Mouse (Mus musculus): Measurements from ENCODE around the gene Gm1043.

Gene Gm1043

DNA sequence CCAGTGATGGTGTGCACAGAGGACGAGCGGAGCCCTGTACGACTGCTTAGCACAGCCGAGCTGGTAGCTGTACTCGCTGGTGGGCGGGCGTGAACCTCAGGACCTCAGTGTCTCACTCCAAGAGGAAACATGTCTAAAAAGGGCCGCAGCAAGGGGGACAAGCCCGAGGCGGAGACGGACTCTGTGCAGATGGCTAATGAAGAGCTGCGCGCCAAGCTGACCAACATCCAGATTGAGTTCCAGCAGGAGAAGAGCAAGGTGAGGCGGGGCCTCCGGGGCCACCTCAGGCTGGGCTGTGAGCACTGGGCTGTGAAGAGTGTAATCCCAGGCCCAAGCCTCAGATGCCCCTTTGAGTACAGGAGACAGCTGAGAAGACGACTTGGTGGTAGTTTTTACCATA, at the start of gene Gm1043:
Gm1043 (plus strand) TSS at position 130 of the 400 bp plus-strand sequence.
- peak in 1 of 2 experiments; percentile 31 for DNase-seq (ENCODE audit: low spot score in 2 of 2)

DNA sequence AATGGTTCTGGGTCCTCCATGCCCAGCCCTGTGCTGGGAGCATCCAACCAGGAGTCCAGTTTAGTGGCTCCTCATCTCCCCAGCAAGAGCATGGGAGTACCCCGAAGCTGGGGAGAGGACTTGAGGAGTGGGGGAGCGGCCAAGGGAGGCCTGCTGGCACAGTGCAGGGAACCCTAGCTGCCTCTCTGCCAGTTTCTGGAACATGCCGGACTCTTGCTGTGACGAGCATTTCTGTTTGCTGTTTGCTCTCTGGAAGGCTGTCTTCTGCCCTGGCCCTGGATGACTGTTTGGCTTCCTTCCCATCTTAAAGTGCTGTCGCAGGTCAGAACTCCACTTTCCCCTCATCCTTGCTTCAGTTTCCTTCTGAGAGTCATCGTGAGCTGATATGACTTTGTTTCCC, 49.3 kb upstream of the Gm1043 start:
- DNase-seq (ENCODE audit: low spot score in 2 of 2) = peak; percentile 55 to 63

DNA sequence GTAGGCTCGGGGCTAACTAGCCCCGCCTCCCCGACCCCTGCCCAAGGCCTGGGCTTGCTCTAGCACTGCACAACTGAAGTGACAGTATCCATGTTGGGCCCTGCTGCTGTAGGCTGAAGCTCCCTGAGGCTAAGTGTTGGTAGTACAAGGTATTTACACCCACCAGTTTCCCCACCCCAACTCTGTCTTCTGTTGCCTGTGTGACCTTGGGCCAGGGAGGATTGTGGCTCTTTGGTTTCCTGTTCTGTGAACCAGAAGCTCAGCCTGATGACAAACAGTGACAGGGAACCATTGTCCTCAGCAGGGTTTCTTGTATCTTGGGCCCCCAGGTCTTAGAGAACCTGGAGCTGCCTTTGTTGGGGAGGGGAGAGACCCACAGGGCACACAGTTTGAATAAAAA, 48.3 kb upstream of the Gm1043 start:
- DNase-seq (ENCODE audit: low spot score in 2 of 2) = no peak

GRCm38 (mm10) chr5:37039908-37040307, 45.3 kb upstream of the Gm1043 start:
- no peak for DNase-seq (ENCODE audit: low spot score in 2 of 2)

DNA sequence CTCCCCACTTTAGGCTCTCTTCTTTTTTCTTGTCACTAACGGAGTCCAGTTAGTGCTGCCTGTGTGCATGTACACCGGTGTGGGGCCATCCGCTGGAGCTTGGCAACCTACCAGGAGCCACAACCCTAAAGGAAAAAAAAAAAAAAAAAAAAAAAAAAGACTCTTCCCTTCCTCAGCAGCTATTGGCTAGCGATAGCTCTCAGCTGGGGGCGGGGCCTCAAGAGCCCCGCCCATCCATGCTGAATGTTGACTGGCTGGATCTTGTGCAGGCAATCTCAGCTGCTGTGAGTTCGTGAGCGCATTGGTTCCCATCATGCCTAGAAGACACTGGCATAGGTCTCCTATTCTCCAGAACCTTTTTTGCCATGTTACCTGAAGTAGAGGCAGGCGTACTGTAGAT, 44.5 kb upstream of the Gm1043 start:
- DNase-seq (ENCODE audit: low spot score in 2 of 2) = no peak

- no peak for DNase-seq (ENCODE audit: low spot score in 2 of 2)
Observed at GRCm38 (mm10) chr5:37041651-37042050, 43.5 kb upstream of the Gm1043 start.

- DNase-seq (ENCODE audit: low spot score in 2 of 2) = no peak
Observed at GRCm38 (mm10) chr5:37042934-37043333, 42.2 kb upstream of the Gm1043 start.

DNA sequence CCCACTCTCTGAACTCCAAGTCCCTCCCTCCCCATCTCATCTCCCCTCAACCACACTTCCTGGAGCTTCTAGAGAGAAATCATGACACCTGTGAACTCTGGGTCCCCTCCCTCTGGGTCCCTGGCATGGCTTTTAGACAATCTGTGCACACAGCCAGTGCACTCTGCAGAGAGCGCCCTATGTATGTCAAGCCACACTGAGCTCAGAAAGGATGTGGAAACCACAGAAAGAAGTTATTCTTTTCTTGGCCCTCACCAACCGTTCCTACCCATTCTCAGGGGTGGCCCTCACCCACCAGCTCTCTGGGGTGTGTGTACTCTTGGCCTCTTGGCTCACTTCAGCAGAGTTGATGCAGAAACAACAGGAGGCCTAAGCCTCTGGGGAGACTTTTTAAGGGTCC, 40.4 kb upstream of the Gm1043 start:
- no peak for DNase-seq (ENCODE audit: low spot score in 2 of 2)

DNA sequence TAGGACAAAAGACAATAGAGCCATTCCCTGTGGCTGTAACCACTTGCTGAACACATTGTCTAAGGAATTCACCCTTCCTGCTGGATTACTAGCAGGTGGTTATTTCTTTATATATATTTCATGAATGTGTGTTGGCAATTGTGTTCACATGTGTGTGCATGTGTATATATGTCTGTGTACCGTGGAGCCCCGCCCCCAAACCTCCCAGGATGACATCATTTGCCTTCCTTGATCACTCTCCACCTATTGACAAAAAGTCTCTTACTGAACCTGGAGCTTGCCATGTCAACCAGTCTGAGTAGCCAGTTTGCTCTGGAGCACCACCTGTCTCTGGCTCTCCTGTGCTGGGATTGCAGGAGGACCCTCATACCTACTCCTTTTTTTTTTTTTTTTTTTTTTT, 39.6 kb upstream of the Gm1043 start:
- no peak for DNase-seq (ENCODE audit: low spot score in 2 of 2)

GRCm38 (mm10) chr5:37046791-37047190, 38.4 kb upstream of the Gm1043 start:
- DNase-seq (ENCODE audit: low spot score in 2 of 2) = peak in 1 of 2 experiments; percentile 42

- no peak for DNase-seq (ENCODE audit: low spot score in 2 of 2)
Observed at GRCm38 (mm10) chr5:37047206-37047915, 37.8 kb upstream of the Gm1043 start.

DNA sequence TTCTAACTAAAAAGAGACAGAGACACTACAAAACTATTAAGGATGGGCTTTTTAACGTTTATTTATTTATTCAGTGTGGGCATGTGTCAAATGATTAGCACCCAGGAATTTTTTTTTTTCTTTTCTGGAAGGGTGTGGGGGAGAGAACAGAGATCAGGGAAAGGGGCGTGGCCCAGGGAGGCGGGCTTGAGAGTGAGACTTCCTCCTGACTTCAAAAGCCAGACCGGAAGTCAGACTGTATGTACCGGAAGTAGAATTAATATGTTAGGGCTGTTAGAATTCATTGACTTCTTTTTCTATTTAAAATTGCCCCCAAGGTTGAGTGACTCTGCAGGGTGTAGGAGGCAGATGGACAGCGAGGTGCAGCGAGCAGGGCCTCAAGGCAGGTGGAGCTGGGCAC, 37.2 kb upstream of the Gm1043 start:
- no peak for DNase-seq (ENCODE audit: low spot score in 2 of 2)

- no peak for DNase-seq (ENCODE audit: low spot score in 2 of 2)
Observed at GRCm38 (mm10) chr5:37049111-37049510, 36.1 kb upstream of the Gm1043 start.

DNA sequence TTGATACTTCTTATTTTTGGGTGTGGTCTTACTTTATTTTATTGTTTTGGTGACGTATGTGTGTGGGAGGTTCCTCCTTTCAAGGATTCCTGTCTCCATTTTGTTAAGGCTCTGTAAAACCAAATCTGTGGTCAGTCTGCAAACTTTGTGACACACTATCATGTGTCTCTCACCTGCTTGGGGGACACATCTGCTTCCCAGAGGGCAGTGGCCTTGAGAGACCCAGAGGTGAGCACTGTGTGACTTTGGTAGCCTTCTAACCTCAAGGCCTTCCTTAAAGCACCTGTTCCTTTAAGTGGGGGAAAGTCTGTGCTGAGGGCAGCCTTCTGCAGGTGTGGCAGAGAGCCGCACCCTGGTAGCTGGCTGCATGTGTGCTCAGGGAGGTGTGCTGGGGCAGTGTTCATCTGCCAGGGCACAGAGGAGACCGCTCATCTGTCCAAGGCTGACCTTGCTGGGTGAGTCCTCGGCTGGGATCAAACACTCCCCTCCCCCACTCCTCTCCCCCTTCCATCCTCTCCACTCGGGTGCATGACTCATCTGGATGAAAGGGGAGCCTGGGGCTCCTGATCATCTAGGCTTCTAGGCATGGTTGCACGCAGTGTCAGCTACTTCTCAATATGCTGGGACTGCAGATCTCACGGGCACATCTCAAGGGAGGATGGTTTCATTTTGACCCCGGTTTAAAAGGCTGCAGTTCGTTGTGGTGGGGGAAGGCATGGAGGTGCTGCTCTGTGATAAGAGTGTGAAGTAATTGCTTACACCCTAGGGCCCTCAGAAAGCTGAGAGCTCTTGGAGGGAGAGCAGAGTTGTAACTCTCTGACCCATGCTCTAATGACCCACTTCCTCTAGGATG, 34.4 kb upstream of the Gm1043 start:
- DNase-seq (ENCODE audit: low spot score in 2 of 2) = no peak

GRCm38 (mm10) chr5:37051374-37052100, 33.6 kb upstream of the Gm1043 start:
- no peak for DNase-seq (ENCODE audit: low spot score in 2 of 2)

GRCm38 (mm10) chr5:37052846-37053245, 32.3 kb upstream of the Gm1043 start:
- DNase-seq (ENCODE audit: low spot score in 2 of 2) = peak in 1 of 2 experiments; percentile 59

DNA sequence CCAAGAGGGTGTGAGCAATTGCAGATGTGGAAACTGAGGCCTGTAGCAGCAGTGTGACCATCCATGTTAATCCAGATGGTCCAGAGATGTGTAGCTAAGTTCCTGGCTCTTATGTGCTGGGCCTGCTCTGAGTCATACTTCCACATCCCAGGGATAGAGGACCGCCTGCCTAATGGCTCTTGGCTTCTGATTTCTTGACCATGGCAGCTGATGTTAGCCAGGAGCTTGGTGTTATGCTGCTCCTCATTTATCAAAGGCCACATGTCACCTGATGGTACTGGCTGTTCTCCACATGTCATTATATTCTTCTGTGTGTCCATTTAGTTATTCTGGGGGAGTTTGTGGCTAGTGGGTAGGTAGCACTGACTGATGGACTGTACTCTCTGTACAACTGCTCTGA, 29.4 kb upstream of the Gm1043 start:
- DNase-seq (ENCODE audit: low spot score in 2 of 2) = no peak

DNA sequence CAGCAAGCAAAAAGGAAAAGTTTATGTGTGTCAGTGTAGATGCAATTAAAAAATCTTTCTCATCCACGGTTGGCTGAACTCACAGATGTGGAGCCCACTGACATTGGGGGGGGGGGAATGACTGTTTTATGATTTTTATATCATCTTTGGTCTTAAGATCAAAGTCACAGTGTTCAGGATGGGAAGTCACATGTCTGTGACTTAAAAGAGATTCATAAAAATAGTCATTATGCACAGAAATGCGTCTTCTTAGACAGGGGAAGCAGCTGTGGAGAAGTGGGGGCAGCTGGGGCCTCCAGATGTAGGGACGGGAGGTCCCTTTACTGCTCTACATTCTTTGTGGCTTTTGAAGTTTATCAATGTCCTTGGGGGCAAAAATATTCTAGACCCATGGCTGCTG, 28.7 kb upstream of the Gm1043 start:
- no peak for DNase-seq (ENCODE audit: low spot score in 2 of 2)

GRCm38 (mm10) chr5:37061612-37062011, 23.6 kb upstream of the Gm1043 start:
- no peak for DNase-seq (ENCODE audit: low spot score in 2 of 2)

DNA sequence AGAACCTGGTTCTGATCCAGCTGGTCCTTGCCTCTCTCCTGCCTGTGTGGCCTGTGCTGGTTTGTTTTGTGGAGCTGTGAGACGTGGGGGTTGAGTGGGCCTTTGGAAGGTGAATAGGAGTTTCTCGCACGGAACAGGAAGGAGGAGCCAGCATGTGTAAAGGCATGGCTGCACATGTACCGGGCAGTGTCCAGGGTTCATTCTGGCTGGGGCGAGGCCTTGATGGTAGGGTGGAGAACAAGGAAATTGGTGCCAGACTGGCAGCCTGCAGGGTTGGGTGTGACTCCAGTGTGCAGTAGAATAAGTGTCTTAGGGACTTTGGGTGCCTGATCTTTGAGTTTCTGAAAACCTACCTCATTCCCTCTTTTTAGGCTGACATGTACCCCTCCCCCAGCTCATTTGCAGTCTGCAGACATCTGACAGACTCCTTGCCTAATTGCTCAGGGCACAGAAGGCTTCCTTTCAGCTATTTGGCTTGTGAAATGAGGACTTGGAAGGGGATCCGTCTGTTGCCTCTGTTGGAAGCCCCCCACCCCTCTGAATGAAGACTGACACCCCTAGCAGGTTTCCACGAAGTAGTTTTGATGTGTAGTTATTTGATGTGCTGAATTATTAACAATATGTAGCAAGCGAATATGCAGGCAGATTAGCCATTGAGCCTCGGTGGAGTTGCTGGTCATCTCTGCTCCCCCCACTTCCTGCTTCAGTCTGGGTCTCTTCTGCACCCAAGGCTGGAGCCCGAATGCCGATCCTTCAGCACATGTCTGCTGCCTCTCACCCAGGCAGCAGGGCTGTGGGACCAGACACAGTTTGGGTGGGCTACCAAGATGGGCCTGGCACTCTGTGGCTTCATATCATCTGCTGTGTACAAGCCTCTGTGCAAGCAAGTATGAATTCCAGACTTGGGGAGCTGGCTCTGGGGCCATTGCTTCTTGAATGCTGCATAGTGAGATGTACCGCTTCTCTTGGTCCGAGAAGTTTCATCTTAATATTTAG, 20.4 kb upstream of the Gm1043 start:
- peak; percentile 64 to 77 for DNase-seq (ENCODE audit: low spot score in 2 of 2)
